Mouse (Mus musculus) retina, postnatal 7 days (tissue): ENCODE measurements around the gene Nes.
A peak's percentile ranks its signal among the peaks of the same experiment; 100 is the strongest.

Experiments
- DNase-seq: peaks from one replicate; pipeline ENCODE4 v3.0.0-alpha.2; 2012; ENCODE audit warnings: low read depth, low spot score

Nes gene

GRCm38 (mm10) chr3:88022322-88023191 is 51.7 kb downstream of the Nes start:
- peak; percentile 83 for DNase-seq

DNA sequence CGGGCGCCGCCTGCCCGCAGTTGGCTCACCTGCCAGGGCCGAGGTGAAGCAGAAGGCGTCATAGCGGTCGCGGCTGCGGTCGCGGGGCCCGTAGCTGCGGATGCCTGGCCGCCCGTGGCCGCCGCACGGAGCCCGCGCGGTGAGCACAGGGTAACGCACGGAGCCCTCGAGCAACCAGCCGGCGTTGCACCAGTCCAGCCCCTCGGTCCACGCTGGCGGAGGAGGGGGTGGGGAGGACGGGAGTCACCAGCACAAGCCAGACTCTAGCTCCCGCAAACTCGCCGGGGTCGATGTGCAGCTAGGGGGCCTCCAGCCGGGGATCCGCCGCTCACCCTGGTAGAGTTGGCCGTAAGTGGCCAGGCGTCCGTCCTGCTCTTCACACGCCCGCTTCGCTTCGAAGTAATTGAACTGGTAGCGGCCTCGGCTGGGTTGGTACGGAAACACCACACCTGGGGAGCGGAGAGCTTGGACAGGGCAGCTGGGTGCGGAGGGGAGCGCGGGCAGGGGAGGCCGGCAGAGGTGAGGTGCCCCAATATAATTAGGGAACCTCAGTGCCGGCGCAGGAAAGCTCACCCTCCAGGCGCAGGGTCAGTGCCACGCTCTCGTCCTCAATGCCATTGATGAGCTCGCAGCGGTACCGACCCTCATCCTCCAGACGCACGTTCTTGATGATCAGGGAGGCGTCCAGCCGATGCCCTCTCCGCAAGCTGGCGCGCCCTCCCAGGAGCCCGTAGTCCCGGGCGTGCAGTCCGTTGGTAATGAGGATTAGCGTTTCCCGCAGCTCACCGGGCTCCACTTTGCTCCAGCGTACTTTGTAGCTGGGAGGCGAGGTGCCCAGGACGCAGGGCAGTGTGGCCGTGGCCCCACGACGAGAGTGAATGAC is 52.6 kb downstream of the Nes start:
- DNase-seq = no peak

DNA sequence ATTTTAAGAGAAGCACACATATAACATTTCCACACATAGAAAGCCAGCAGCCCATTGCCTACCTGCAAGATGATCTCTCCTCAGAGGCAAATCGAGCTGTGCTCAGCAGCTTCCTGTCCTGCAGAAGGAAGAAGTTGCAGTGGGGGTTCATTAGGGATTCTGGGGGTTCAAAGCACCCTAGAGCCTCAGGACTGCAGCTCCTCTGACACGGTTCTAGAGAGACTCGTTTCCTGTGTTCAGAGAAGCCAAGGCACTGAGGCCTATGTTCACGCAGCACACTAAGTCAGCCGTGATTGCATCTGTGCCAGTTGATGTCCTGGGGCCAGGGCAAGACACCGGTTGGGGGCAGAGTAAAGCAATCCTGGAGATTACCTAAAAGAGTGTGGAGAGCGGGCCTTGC is 55.9 kb downstream of the Nes start:
- no peak for DNase-seq

GRCm38 (mm10) chr3:88027434-88028186 is 56.7 kb downstream of the Nes start, which contains the start of gene Hapln2:
TSS of gene Hapln2 (minus strand) at chr3:88027583.
- DNase-seq = no peak
